Mouse (Mus musculus) neutrophil, adult 5-6 weeks (primary cell): Measurements from ENCODE around the gene Kirrel3. TPM values are rescaled to one million over a fixed set of nuclear protein-coding genes. Genes with fewer than 3 reads are reported as not detected.

Experiments
- ATAC-seq: fragments of 151-379, 151-347 bp; 2 replicates; pipeline ENCODE4 v1.8.0; 2017; ENCODE audit warnings: mild to moderate bottlenecking, moderate TSS enrichment; ENCODE audit not compliant: insufficient number of reproducible peaks, poor library complexity, low FRiP score, severe bottlenecking; ENCODE audit errors: extremely low read depth
- total RNA-seq: library from RNA; stranded (forward); fragments of 200-1000 nt; gene quantifications from 2 replicates; pipeline ENCODE4 v1.2.3, GENCODE M21; 2017

Gene Kirrel3
- total RNA-seq, 1 experiment from 2014 or later, result not detected

DNA sequence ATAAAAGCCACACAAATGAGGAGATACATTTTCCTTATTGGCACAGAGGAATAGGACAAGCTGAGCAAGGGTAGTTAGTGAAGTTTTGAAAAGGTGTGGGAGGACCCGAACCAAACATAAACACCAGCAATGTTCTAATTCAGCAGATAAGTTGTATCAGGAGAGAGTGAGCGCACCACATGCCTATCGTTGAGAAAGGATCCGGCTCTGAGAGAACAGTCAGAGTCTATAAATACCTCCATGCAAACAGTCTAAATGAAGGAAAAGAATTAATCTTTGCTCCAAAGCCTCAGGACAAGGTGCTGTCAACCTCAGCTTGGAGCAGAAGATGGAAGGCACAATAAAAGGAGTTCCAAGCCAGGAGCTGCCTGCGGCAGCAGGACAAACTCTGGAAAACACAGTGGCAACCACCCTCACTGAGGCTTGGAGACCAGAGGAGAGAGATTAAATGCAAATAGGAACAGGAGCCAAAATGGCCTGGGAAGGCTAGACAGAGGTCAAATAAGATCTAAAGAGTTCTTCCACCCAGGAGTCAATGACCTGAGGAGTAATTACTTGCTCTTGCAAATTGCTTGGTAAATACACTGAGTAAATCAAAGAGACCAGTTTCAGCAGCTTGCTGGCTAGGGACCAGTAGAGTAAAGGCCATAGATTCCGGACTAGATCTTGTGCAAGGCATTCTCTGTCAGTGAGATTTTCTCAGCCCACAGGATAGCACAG is 235.9 kb downstream of the Kirrel3 start:
- ATAC-seq, result no peak

DNA sequence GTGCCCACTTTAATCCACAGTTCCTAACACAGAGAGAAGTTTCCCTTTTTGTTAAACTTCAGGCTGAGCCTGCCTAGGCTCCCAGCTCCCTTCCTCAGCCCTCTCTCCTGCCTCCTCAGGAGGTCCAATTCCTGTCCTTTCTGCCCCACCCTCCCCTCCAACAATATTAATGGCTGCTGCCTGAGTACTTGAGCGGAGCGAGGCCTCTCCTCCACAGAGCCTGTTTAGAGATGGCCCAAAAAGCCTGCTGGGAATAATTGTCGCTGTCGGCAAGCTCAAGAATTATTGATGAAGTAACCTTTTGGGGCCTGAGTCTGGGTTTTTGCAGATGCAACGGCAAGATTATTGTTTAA is 236.5 kb downstream of the Kirrel3 start:
- no peak for ATAC-seq

DNA sequence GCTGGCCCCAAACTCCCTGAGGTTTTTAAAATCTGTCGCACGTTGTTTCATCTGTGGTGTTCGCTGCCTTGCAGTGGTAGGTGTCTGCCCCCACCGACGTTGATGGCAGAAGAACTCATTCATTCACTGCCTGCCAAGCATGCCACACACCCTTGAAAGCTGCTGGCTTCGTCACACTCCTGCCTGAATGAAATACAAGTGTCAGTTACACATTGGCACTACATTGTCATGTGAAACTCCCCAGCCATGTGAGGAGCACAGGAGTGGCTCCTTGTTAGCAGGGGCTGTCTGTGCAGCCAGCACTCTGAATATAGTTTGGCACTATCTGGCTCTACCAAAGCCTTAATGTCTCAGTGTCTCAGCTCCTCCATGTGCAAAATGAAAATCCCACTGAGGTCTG is 246.8 kb downstream of the Kirrel3 start:
- no peak for ATAC-seq

DNA sequence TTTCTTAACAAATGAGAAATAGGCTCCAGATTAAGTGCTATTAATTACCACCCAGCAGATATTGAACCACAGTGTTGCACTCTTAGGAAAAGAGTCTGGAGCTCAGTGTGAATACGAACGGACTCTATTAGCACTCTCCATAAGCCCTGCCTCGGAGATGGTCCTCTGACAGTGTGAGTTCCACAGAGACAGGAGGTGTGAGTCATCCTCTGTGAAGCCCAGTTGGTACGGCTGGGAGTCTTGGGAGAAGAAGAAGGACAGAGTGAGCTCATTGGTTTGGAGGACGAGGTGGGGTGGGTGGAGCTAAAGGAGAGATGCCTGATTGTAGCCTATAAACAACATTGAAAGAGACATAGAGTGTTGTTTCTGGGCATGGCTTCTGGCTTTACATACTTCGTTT is 247.9 kb downstream of the Kirrel3 start:
- ATAC-seq, result no peak

DNA sequence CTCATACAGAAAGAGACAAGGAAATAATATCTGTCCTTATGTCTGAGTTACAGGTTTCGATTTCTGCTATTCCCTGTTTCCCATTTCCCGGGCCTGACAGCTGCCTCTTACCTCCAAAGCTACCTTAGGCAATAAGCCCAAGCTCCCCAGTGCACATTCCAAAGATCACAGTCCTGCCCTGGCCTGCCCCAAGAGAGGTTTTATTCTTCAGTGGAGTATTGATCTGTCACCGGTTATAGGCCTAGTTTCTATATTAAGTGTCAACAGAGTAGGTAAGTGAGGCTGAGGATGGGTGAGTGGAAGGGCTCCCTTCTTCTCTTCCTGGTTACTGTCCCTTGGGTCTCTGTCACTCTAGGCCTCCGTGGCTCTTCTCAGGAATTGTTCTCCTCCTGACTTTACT is 249.3 kb downstream of the Kirrel3 start:
- no peak for ATAC-seq

DNA sequence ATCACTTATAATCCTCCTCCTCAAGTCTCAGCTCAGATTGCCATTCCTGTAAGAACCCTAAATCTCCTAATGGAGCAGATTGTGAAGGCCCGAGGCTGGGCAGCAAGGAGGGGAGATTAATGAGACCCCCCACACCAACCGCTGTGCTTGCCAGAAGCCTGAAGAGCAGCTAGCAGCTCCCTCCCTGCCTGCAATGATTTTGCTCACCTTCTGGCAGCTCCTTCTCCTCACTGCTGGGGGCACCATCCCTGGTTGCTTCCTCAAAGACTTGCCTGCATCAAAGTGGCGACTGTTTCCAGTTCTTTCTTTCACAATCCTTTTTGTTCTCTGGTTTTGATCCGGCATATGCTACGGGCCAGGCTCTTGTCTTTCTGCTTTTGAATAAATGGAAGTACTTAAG is 253.7 kb downstream of the Kirrel3 start:
- ATAC-seq, result no peak

DNA sequence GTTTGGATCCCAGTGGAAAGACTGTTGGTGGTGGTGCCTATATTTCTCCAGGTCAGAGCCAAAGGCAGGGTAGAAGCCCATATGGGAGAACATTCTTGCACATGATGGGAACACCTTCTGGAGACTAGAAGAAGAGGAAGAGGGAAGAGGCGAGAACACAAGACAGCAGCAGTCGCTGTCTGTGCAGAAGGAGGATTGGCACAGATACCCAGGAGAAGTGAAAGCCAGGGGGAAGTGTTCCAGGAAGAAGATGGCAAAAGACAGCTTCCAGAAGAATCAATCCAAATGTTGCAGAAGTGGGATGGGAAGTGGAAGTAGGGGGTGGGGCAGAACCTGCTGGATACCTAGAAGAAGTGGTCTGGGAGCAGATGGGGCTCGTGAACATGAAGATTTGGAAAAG is 255.1 kb downstream of the Kirrel3 start:
- no peak for ATAC-seq

DNA sequence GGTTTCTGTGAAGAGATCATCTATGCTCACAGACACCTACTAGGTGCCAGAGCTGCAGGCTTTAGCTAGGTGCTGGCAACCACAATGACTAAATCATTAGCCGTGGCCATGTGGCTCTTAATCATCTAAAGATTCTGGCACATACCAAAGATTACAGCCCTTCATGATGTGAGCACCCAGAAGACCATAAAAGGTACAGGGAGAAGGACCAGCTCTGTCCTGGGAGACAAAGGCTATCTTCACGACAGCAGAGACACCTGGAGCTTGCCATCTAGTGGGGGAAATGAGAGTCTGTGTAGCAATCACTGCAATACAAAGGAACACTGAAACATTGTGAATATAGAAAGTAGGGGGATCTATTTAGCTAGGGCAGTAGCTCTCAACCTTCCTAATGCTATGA is 262.3 kb downstream of the Kirrel3 start:
- no peak for ATAC-seq

GRCm38 (mm10) chr9:34749161-34749560 is 263.5 kb downstream of the Kirrel3 start:
- ATAC-seq, result no peak

- ATAC-seq, result no peak
Observed at GRCm38 (mm10) chr9:34749877-34750276, 264.2 kb downstream of the Kirrel3 start.

- no peak for ATAC-seq
Observed at GRCm38 (mm10) chr9:34750887-34751286, 265.2 kb downstream of the Kirrel3 start.

- no peak for ATAC-seq
Observed at GRCm38 (mm10) chr9:34752076-34752800, 266.5 kb downstream of the Kirrel3 start.

GRCm38 (mm10) chr9:34752801-34753170 is 267.1 kb downstream of the Kirrel3 start:
- ATAC-seq, result no peak

- ATAC-seq, result no peak
Observed at GRCm38 (mm10) chr9:34753891-34754290, 268.2 kb downstream of the Kirrel3 start.

GRCm38 (mm10) chr9:34754523-34755097 is 268.9 kb downstream of the Kirrel3 start:
- ATAC-seq, result no peak

DNA sequence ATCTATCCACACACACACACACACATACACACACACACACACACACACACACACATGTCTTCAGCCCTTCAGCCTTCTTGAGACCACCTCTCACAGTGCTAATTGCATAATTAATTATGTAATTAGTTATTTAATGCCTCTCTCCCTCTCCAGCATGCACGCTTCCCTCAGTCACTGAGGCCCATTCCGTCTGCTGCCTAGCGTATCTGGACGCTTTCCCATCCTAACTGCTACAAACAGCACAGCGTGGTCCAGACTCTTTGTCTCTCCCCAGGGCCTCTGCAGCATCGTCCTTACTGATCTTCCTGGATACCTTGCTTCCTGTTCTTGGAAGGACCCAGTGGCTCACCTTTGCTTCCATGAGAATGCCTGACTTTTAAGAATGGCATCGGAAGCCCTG is 270.4 kb downstream of the Kirrel3 start:
- ATAC-seq, result no peak

GRCm38 (mm10) chr9:34758925-34759324 is 273.2 kb downstream of the Kirrel3 start:
- ATAC-seq, result no peak

- no peak for ATAC-seq
Observed at GRCm38 (mm10) chr9:34760521-34760920, 274.8 kb downstream of the Kirrel3 start.

GRCm38 (mm10) chr9:34766792-34767623 is 281.3 kb downstream of the Kirrel3 start:
- no peak for ATAC-seq

DNA sequence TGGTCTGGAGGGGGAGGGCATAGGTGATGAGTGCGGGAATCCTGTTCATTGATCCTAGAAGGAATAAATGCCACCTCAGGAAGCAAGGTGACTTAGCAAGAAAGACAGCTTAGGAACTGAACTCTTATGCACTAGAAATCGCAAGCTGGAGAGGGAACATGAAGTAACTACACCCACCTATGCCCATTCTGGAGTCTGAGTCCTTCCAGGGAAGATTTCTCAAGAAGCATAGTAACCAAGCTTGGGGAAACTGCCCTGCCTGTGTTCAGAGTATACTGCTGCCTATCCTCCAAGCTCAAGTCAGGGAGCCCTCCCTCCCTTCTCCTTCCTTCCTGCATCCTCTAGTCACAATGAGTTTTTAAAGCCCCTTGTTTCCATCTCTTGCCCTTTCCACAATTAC is 283.3 kb downstream of the Kirrel3 start:
- ATAC-seq, result no peak
